Mouse (Mus musculus) forebrain, embryonic 15.5 days (tissue): Measurements from ENCODE around the gene Cyp2d22. TPM values are rescaled to one million over a fixed set of nuclear protein-coding genes. Genes with fewer than 3 reads are reported as not detected.
A peak's percentile ranks its signal among the peaks of the same experiment; 100 is the strongest.
"Not testable (repeated sequence)": the region's sequence is repeated elsewhere in the genome, so short reads cannot be mapped to it uniquely, and the experiment has no call there.

Experiments
- ATAC-seq: fragments of 200-750 bp; cut with Nextera tagmentation; replicated peaks from 2 replicates; pipeline ENCODE4 v1.8.0; 2017; ENCODE audit warnings: mild to moderate bottlenecking, moderate TSS enrichment, moderate library complexity
- H3K27ac ChIP-seq: fragments of 300-500 bp; sonication (generic); replicated peaks from 2 replicates; pipeline ENCODE4 v1.5.1; 2015; ENCODE audit warnings: mild to moderate bottlenecking, inconsistent platforms
- H3K27me3 ChIP-seq: fragments of 300-500 bp; sonication (generic); 2 replicates; pipeline ENCODE4 v1.6.1; 2015; ENCODE audit warnings: inconsistent platforms
- H3K36me3 ChIP-seq: fragments of 300-500 bp; sonication (generic); 2 replicates; pipeline ENCODE4 v1.6.1; 2015; ENCODE audit warnings: mild to moderate bottlenecking, inconsistent platforms
- H3K4me1 ChIP-seq: fragments of 300-500 bp; sonication (generic); 2 replicates; pipeline ENCODE4 v1.6.1; 2015; ENCODE audit warnings: inconsistent platforms
- H3K4me2 ChIP-seq: fragments of 300-500 bp; sonication (generic); replicated peaks from 2 replicates; pipeline ENCODE4 v1.6.1; 2015; ENCODE audit warnings: mild to moderate bottlenecking, inconsistent platforms
- H3K4me3 ChIP-seq: fragments of 300-500 bp; sonication (generic); 2 replicates; pipeline ENCODE4 v1.5.1; 2015; ENCODE audit warnings: mild to moderate bottlenecking, inconsistent platforms
- H3K9ac ChIP-seq: fragments of 300-500 bp; sonication (generic); replicated peaks from 2 replicates; pipeline ENCODE4 v1.6.1; 2015; ENCODE audit warnings: mild to moderate bottlenecking, inconsistent platforms
- H3K9me3 ChIP-seq: fragments of 300-500 bp; sonication (generic); 2 replicates; pipeline ENCODE4 v1.6.1; 2016; ENCODE audit warnings: inconsistent platforms
- WGBS: fragments of 180-500 bp; shearing (Covaris S2); methylation state at CpG from one replicate; pipeline ENCODE4 v1.1.7; 2015; ENCODE audit warnings: mixed read lengths; 5-methylcytosine and 5-hydroxymethylcytosine counted together
- polyA plus RNA-seq: library from polyadenylated mRNA; unstranded; fragments of >200 nt; fragmentation: Nextera tagmentation; extraction: Ambion mirVana; gene quantifications from 2 replicates; pipeline ENCODE4 v1.2.1, GENCODE M21; 2015

Gene Cyp2d22
- polyA plus RNA-seq, 1 experiment from 2014 or later: 1.9 TPM

DNA sequence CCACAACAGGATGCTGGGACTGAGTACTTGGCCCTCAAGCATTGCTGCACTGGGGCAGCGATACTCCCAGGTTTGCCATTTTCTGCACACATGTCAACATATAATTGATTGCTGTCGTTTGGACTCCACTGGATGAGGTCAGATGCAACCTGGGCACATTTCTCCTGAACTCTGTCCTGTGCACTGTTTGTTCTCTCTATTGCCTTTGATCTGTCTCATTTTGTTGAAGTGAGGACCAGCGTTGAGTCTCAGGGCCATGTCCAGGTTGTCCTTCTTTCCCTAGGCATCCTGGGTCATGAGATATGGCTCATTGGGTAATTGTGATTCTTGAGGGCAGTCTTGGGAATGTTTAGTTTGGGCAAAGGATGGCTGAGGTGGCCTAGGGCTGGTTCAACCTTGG, 15.9 kb upstream of the Cyp2d22 start:
- H3K4me2 ChIP-seq, H3K9ac ChIP-seq, H3K27me3 ChIP-seq, ATAC-seq, H3K27ac ChIP-seq, H3K4me1 ChIP-seq, H3K36me3 ChIP-seq, H3K4me3 ChIP-seq, H3K9me3 ChIP-seq: not testable (repeated sequence)
- WGBS: 94% methylated on average over 3 of the region's 3 CpGs

DNA sequence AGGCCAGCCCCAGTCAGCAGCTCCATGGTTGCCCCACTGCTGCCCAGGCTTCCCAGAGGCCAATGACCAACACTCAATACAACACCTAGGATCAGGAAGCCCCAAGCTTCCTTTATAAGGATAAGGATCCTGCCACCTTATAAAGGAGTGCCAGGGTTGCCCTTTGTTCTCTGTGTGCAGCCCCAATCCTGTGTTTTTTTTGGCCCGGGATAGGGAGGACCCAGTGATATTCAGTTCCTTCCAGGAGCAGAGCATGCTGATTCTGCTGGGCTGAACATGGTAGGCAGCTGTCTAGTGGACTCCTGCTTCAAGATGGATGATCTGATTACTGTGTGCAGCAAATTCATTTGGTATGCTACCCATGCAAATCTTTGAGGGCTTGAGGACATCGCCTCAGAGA, 13.9 kb upstream of the Cyp2d22 start, which contains the start of gene Cyp2d11:
TSS of gene Cyp2d11 (minus strand) at position 101 of the 400 bp plus-strand sequence.
- H3K27ac ChIP-seq, H3K4me3 ChIP-seq, H3K27me3 ChIP-seq, H3K4me1 ChIP-seq, H3K9ac ChIP-seq, H3K9me3 ChIP-seq, H3K36me3 ChIP-seq, ATAC-seq, H3K4me2 ChIP-seq: not testable (repeated sequence)
- WGBS: 91% methylated on average over 2 of the region's 2 CpGs

DNA sequence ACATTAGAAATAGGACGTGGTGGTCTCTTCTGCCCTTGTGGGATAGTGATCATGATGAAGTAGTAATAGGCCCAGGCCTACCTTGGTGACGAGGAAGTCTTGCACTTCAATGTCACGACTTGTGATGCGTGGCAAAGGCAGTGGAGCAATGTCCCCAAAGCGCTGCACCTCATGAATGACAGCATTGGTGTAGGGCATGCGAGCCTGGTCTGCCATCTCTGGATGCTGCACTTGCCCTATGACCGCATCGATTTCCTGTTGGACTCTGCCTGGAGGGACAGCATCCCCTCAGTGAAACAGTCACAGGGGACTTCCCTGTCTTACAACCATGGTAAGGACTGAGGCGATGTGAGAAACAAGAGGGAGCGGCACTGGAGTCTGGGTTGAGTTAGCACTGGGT, 9.9 kb upstream of the Cyp2d22 start:
- H3K9me3 ChIP-seq, H3K9ac ChIP-seq, H3K27me3 ChIP-seq, H3K36me3 ChIP-seq, ATAC-seq, H3K4me3 ChIP-seq, H3K4me1 ChIP-seq, H3K27ac ChIP-seq, H3K4me2 ChIP-seq: not testable (repeated sequence)
- WGBS: 93% methylated on average over 10 of the region's 10 CpGs

DNA sequence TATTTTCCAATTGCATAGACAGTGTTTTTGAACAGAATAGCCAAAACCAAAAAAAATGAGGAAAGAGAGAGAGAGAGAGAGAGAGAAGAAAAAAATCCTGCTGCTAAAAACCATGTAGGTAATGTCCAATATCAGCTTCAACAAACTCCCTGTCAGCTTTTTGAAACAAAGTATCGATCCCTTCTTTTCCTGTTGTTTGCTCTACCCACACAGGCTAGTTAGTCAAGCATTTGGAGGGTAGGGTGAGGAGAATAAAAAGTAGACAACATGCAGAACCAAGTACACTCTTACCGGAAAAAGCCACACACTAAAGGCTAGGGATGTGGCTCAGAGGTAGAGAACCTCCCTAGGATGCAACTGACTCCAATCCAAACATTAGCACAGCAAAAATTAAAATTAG, 5.7 kb upstream of the Cyp2d22 start:
- H3K9ac ChIP-seq: no peak overlapping the region
- H3K4me1 ChIP-seq: peaks cover 5% of the 10 kb centered on the region
- no peak overlapping the region for H3K27ac ChIP-seq
- H3K9me3 ChIP-seq: no peaks in the 10 kb centered on the region
- no peaks in the 10 kb centered on the region for H3K36me3 ChIP-seq
- 94% methylated on average over 2 of the region's 2 CpGs for WGBS
- ATAC-seq: no peak
- no peak overlapping the region for H3K4me3 ChIP-seq
- H3K27me3 ChIP-seq: no peaks in the 10 kb centered on the region
- no peak overlapping the region for H3K4me2 ChIP-seq

DNA sequence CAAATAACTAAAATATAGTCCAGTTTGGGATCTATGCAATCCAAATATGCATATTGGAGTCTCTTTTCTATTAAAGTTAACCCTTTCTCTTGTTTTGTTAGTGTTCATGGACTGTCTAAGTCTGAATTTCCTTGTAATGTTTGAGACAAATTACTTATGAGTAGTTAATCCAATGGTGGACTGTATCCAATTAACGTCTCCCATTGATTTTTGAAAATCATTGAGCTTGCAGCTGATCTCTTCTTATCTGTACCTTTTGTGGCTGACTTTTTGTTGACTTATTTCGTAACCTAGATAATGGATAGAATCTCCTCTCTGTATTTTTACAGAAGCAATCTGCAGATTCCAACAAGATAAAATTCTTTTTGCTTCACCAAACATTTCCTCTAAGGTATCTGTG, 2.4 kb upstream of the Cyp2d22 start:
- WGBS: 89% methylated on average over 2 of the region's 2 CpGs
- Histone ChIP-seq H3K4me3 (no peak overlapping the region), H3K9ac (no peak overlapping the region), H3K36me3 (no peaks in the 10 kb centered on the region), H3K27me3 (no peaks in the 10 kb centered on the region), H3K4me2 (no peak overlapping the region), H3K9me3 (no peaks in the 10 kb centered on the region), H3K27ac (no peak overlapping the region), H3K4me1 (peaks cover 12% of the 10 kb centered on the region)
- no peak for ATAC-seq

DNA sequence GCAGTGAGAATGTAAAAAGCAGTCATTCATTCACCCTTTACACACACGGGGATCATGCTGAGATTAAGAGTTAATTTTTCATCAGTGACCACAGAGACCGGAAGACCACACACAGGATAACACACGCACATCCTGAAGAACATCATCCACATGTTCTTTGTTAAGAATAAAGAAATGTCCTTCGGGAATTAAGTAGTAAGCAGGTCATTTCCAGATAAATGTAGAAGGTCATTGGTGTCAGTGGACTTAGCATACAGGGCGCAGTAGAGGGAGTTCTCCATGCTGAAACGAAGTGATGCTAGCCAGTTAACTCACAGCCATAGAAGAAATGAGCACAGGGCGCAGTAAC, 628 bp upstream of the Cyp2d22 start:
- H3K4me2 ChIP-seq: peak overlapping the region; percentile 49
- H3K4me1 ChIP-seq: peaks cover 23% of the 10 kb centered on the region
- no peak overlapping the region for H3K27ac ChIP-seq
- no peaks in the 10 kb centered on the region for H3K9me3 ChIP-seq
- ATAC-seq: no peak
- WGBS: 38% methylated on average over 7 of the region's 7 CpGs
- peak overlapping the region; percentile 35 for H3K4me3 ChIP-seq
- no peak overlapping the region for H3K9ac ChIP-seq
- H3K36me3 ChIP-seq: no peaks in the 10 kb centered on the region
- no peaks in the 10 kb centered on the region for H3K27me3 ChIP-seq

DNA sequence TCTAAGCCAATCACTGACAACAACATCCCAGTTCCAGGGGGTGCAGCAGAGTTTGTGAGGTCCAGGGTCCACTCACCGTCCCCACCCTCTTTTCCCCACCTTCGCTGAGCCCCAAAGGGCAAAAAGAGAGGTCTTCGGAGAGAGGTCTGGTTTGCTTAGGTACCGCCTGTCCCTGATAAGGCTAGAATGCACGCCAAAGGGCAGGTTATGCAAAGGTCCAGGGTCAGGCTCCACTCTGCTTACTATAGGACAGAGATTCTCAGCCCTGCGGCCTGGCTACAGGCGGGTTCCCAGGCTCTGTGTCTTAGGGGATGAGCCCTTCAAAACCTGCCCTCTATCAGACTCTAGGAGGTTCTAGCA, 569 bp downstream of the Cyp2d22 start:
- ATAC-seq: peak; percentile 2; the same call in 1 of the 2 replicates
- H3K27me3 ChIP-seq: no peaks in the 10 kb centered on the region
- peak overlapping the region; percentile 35 for H3K4me3 ChIP-seq
- H3K4me1 ChIP-seq: peaks cover 23% of the 10 kb centered on the region
- 23% methylated on average over 7 of the region's 7 CpGs for WGBS
- 0 out of 2 replicates have a peak overlapping the region, but pooled peaks have one; percentile 23 for H3K27ac ChIP-seq
- H3K9ac ChIP-seq: 0 out of 2 replicates have a peak overlapping the region, but pooled peaks have one; percentile 24
- no peaks in the 10 kb centered on the region for H3K36me3 ChIP-seq
- H3K9me3 ChIP-seq: no peaks in the 10 kb centered on the region
- peak overlapping the region; percentile 49 for H3K4me2 ChIP-seq

DNA sequence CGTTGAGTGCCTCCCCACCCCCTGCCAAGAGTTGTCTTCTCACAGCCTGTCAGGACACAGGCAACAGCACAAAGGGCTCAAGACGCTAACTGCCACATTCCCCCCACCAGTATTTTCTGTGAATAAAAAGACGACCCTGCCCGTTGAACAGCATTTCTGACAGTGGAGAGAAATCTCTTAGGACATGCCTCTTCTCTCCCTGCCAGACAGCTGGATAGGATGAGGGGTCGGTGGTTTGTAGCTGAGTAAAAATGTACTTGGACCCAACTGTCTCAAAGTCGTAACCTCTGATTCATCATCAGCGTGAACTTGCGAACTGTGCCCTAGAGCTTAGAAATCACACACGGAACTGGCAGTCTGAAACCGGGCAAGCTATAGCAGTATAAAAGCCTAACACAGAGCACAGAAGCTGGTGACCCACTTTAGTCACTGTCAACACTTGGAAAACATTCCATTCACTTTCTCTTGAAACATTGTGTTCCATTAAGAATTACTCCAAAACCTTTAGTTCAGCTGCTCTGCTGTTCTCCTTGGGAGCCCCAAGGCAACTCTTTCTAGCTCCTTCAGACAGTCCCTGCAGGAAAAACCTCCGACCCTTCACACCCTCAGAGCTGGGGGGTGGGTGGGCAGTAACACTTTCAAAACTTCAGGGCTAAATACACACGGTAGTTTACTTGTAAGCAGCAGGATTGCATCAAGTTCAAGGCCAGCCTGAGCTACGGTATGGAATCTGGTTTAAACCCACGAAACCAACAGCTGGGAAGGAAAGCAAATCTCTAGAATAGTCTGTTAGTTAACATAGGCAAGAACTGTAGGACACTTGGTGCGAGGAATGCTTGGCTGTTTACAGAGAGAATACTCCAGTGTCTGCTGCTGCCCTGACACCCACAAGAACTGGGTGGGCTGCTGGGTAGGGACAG, 1.5 kb downstream of the Cyp2d22 start:
- ATAC-seq: no peak
- Histone ChIP-seq H3K27me3 (no peaks in the 10 kb centered on the region), H3K27ac (no peak overlapping the region), H3K9me3 (no peaks in the 10 kb centered on the region), H3K36me3 (no peaks in the 10 kb centered on the region), H3K9ac (no peak overlapping the region), H3K4me2 (no peak overlapping the region), H3K4me3 (no peak overlapping the region), H3K4me1 (peaks cover 23% of the 10 kb centered on the region)
- 54% methylated on average over 15 of the region's 15 CpGs for WGBS

DNA sequence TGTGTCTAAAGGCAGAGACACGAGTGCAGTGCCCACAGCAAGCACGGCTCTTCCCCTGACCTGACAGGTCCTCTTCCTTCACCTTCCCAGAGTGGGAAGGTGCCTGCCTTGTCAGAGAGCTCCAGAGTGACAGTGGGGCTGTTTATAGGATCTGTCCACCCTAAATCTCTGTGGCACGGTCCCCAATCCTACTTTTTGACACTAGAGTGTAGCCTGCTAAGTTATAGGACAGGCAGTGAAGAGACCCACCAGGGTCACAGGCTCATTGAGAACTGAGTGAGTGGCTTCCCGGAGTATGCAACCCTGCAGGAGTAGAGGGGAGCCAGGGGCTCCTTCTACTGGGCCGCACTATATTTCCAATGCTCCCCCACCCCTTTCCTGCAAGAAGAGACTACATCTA, 2.4 kb downstream of the Cyp2d22 start:
- Histone ChIP-seq H3K4me2 (no peak overlapping the region), H3K36me3 (no peaks in the 10 kb centered on the region), H3K4me3 (no peak overlapping the region), H3K9ac (no peak overlapping the region), H3K9me3 (no peaks in the 10 kb centered on the region), H3K4me1 (peaks cover 23% of the 10 kb centered on the region), H3K27me3 (no peaks in the 10 kb centered on the region), H3K27ac (no peak overlapping the region)
- ATAC-seq: no peak
- WGBS: 85% methylated on average over 5 of the region's 5 CpGs

DNA sequence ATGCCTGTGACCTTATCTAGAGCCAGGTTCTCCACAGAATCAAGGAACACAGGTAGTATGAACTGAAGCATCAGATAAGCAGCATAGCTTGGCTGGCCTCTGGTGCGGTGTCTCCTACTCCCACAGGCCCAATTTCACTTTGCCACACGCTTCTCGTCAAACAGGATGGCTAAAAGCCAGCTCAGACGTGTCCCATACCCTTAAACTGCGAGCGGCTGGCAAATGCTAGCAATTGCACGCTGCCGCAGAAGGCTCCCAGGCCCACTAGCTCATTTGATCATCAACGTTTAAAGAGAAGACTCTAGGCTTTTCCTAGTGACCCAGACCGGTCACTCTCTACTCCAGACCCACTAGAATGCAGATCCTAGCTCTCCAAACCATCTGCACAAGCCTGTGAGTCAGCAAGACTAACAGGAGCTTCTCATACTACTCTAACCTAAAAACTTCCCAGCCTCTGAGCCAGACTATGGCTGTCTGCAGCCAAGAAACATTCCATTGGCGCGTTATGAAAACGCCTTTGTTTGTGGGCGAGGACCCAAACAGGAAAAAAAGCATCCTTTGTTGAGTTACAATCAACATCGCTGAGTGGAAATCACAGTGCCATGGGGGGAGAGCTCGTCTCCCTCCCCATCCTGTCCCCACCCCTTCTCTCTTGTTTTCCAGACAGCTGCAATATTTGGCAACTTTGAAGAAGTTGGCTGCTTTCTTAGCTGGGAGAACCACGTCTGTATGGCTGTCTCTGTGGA, 3.5 kb downstream of the Cyp2d22 start:
- no peak overlapping the region for H3K9ac ChIP-seq
- no peaks in the 10 kb centered on the region for H3K36me3 ChIP-seq
- no peak overlapping the region for H3K4me2 ChIP-seq
- H3K27me3 ChIP-seq: no peaks in the 10 kb centered on the region
- 0 out of 2 replicates have a peak, but pooled peaks have one; percentile 33 for ATAC-seq
- H3K4me1 ChIP-seq: peaks cover 23% of the 10 kb centered on the region
- no peak overlapping the region for H3K4me3 ChIP-seq
- 38% methylated on average over 17 of the region's 17 CpGs for WGBS
- no peaks in the 10 kb centered on the region for H3K9me3 ChIP-seq
- H3K27ac ChIP-seq: peak overlapping the region; percentile 35

DNA sequence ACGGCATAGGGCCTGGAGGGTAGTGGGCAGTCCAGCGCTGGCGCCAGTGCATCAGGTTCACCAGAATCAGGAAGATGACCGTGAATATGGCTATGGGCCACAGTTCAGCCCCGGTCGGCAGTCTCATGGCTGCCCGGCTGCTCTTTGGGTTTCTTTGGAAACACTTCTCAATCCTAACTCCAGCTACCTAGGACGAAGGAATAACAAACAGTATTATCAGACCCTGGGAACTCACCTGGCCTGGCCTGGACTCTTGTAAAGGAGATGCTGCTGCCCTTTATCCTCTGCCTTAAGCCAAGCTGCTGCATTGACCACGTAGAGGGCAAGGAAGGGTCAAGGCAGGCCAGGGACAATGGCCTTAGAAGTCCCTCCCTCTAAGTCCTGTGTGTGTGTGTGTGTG, 4.2 kb downstream of the Cyp2d22 start:
- no peak for ATAC-seq
- H3K9me3 ChIP-seq: no peaks in the 10 kb centered on the region
- no peak overlapping the region for H3K4me2 ChIP-seq
- no peaks in the 10 kb centered on the region for H3K27me3 ChIP-seq
- H3K9ac ChIP-seq: no peak overlapping the region
- 87% methylated on average over 9 of the region's 9 CpGs for WGBS
- H3K27ac ChIP-seq: no peak overlapping the region
- H3K4me1 ChIP-seq: peaks cover 19% of the 10 kb centered on the region
- H3K4me3 ChIP-seq: no peak overlapping the region
- no peaks in the 10 kb centered on the region for H3K36me3 ChIP-seq

DNA sequence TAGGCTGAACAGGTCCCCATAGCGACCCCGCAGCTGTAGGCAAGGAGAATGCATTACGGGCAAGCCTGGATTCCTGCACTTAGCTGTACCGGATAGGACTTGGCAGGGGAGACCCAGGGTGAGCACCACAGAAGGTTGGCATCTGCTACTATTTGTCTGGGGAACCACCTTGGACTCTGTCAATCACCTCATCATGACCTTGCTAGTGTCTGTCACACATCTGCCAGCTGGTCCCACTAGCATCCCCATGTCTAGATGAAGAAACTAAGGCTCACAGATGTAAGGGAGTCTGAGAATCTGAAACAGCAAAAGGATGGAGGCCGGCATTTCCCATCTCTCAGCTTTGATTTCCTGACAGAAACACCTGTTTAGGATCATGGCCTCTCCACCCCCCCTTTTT, 5.6 kb downstream of the Cyp2d22 start:
- Histone ChIP-seq H3K4me1 (peaks cover 10% of the 10 kb centered on the region; the same call in 1 of the 2 replicates), H3K9ac (no peak overlapping the region), H3K36me3 (no peaks in the 10 kb centered on the region), H3K4me2 (no peak overlapping the region), H3K27me3 (no peaks in the 10 kb centered on the region), H3K4me3 (no peak overlapping the region), H3K27ac (no peak overlapping the region), H3K9me3 (no peaks in the 10 kb centered on the region)
- 78% methylated on average over 5 of the region's 5 CpGs for WGBS
- ATAC-seq: no peak
